Mouse (Mus musculus) embryo, embryonic 10.5 days (tissue): ENCODE measurements at regions not wholly inside any gene's neighbourhood (a gene's known extent, or its start where the extent isn't known, plus 50 kb on each side); places are given as distances from the start of the nearest gene placed in this dataset.

Experiments used
- DNase-seq: peaks from one replicate; pipeline ENCODE4 v3.0.0-alpha.2; 2015; ENCODE audit warnings: low spot score

DNA sequence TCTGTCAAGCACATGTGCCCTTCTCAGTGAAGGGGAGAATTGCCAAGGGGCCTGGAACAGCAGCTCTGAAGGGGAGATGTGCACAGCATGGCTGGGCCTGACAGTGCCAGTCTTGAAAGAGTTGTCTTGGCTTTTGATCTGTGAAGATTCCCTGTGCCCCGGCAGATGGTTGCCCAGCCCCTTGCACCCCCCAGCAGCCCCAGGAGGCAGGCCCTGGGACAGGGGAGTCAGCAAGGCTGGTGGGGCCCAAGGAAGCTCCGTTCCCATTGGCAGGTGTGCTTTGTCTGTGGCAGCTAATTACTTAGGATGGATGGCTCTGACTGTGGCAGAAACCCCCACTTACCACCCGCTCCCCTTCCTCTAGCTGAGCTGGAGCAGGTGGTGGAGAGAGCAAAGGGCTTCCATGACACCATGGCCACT, 58.6 kb downstream of the Tspan17 start:
- DNase-seq: no peak

GRCm38 (mm10) chr13:54851131-54851530, 62.0 kb downstream of the Tspan17 start:
- DNase-seq: no peak

GRCm38 (mm10) chr13:54855333-54856238, 66.4 kb downstream of the Tspan17 start:
- no peak for DNase-seq

GRCm38 (mm10) chr13:54862931-54863330, 73.8 kb downstream of the Tspan17 start:
- DNase-seq: no peak

GRCm38 (mm10) chr13:54864048-54864447, 74.9 kb downstream of the Tspan17 start:
- DNase-seq: peak; percentile 59

DNA sequence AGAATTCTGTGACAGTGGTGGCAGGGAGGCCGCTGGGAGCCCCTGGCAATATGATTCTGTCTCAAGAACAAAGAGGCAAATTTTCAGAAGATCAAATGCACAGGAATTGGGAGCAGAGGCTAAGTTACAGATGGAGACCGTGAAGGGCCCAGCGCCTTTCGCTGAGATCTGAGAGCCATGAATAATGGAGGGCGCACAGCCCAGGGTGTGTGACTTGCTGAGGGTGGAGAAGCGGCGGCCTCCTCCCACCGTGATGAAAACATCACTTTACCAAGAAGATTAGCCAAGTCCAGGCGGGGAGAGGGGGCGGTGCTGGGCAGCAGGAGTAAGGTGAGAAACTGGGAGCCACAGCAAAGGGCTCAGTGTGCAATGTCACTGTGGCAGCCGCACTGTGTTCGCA, 77.2 kb upstream of the Unc5a start:
- DNase-seq: no peak

- DNase-seq: no peak
These were observed 75.3 kb upstream of the Unc5a start for GRCm38 (mm10) chr13:54873882-54874281.

DNA sequence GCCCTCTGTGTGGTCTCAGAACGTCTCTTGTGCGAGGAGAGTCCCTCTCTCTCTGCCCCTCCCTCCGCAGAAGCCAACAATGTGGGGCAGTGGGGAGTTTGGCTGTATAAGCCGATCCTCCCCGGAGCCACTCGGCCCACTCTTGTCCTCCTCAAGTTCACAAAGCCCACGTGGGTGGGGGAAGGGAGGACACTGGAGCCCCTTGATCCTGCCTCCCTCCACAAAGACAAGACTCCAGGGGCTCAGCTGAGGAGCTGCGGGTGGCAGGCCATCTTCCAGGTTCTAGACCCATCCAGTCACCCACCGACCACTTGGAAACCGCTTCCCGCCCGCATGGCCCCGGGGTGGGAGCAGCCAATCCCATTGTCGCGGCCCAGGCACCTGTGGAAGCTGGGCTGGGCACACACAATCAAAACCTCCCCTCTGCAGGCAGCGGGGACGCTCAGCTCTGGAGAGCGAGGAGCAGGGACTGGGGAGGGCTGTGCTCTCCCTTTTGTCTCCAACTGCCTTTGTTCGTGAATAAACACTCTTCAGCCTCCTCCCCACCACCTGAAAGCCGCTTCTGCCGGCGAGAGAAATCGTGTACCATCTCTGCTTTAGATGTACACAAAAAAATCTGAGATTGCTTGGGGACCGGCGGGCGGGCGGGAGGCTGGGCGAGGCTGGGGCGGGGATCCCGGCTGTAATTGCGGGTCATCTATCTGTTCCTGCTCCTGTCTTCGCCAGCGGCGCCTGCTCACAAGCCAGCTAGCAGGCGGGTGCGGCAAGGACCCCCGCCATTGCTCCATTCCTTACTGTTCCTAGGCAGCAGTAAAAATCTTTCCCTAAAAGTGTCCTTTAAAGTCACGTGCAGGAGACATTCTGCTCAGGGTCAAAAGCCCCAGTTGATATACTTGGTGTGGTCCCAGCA, 74.7 kb upstream of the Unc5a start:
- peak; percentile 65 for DNase-seq

DNA sequence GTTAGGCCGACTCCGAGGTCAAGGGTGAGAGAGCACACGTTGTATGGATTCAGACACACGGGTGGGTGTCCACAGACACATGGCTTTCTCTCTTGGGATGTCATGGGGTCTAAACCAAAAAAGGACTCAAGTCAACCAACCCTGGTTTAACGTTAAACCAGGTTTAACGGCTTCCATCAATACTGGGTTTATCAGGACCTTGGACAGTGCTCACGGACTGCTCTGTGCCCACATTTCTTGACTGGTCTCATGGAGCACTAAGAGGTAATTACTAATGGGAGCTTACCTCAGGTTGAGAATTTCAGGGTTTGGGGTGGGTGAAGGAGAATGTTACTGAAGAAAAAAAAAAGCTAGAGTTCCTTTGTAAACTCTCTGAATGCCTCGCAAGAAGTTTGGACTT, 72.7 kb upstream of the Unc5a start:
- DNase-seq: peak; percentile 75

GRCm38 (mm10) chr13:54877656-54878055, 71.6 kb upstream of the Unc5a start:
- DNase-seq: no peak

DNA sequence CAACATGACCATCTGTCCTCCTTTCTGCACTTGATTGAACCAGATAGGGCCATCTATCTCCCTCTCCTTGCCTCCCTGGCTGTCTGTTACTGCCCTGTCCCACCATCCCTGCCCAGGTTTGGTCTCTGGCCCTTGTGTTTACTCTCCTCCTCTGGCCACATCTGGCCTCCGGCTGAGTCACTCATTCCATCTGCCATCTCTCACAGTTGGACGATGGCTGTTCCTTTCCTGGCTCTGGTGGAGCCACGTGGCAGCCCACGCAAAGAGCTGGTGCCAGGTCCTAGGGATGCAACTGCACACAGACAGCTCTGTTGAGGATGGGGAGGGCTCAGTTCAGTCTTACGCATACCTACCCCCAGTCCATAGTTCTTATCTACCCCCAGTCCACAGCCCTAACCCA, 69.9 kb upstream of the Unc5a start:
- DNase-seq: no peak

DNA sequence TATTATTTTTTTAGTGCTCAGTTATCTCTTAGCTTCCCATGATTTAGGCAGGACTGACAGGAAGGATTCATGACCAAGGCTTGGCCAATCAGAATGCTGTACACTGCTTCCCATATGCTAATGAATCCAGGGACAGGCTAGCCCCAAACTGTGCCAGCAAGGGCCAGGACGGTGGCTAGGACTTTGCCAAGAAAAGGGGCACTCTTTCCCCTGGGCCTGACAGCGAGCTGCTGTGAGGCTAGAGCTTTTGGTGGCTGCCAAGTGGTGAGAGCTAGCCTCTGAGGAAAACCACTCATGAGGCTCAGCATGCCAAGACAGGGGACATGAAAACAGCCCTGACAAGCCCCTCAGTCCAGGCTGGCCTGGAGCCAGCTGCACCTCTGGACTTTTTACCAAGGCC, 69.0 kb upstream of the Unc5a start:
- no peak for DNase-seq

GRCm38 (mm10) chr13:54882781-54883180, 66.4 kb upstream of the Unc5a start:
- no peak for DNase-seq

DNA sequence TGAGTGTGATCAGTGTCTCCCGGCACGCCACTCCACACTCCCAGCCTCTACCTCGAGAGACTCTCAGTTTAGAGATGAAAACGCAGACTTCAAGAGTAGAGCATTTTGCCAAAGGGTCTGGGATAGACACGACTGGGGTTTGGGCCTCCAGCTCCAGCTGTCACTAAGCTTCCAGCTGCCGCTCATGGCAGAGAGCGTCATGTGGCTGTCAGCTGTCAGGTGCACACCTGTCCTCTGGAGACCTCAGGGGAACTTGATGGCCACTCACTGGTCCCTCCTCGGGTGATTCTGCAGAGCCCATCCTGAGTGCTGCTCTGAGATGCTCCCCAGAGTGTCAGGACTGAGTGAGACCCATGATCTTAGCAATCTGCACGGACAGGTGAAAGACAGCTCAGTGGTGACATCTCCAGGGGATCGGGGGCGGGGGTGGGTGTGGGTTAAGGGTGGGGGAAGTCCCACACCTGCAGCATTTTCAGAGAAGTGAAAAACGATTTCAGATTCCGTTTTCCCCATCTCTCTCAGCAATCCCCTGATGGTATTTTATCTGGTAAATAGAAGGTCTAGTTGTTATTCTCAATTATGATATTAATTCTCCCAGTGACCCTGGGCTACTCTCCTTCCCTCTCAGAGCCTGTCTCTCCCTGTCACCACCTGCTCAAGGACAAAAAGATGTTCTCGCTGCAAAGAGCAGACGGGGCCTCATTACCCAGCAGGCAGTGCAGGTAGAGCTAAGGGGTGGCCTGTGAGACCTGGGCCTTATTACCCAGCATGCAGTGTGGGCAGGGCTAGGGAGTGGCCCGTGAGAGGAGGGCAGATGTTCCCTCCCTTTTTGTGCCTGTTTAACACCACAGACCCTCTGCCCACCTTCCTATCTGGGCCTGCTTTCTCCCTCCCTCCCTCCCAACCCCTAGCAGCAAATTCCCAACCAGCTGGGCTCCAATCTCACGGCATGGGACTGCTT, 65.2 kb upstream of the Unc5a start:
- no peak for DNase-seq

- DNase-seq: no peak
These were observed 64.3 kb upstream of the Unc5a start for GRCm38 (mm10) chr13:54884709-54885460.

DNA sequence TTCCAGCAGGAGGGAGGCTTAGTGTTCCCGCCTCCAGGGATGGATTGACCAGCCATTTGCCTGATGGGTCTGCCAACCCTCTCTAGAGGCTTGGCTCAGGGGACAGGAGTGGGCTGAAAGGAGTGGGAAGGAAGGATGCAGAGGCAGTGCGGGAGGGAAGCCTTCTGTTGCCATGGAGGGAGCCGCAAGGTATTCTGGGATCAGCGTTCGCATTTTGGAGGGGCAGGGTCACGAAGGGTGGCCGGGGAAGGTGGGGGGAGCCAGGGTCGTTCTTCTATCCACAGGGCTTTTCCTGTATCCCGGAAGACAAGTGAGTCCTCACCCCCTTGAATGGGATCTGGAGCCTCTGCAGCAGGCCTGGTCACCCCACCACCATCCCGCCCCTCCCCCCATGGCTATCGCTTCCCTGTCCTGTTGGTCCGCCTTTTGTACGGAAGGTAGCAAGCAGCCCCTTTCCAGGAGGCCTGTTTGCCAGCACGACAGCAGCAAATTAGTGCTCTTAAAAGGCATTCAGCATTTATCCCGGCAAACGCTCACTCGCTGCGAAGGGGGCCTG, 61.8 kb upstream of the Unc5a start:
- peak; percentile 53 for DNase-seq

GRCm38 (mm10) chr13:54888021-54888420, 61.2 kb upstream of the Unc5a start:
- DNase-seq: no peak

GRCm38 (mm10) chr13:54889684-54890399, 59.4 kb upstream of the Unc5a start:
- no peak for DNase-seq

- no peak for DNase-seq
These were observed 56.6 kb upstream of the Unc5a start for GRCm38 (mm10) chr13:54892572-54892971.

DNA sequence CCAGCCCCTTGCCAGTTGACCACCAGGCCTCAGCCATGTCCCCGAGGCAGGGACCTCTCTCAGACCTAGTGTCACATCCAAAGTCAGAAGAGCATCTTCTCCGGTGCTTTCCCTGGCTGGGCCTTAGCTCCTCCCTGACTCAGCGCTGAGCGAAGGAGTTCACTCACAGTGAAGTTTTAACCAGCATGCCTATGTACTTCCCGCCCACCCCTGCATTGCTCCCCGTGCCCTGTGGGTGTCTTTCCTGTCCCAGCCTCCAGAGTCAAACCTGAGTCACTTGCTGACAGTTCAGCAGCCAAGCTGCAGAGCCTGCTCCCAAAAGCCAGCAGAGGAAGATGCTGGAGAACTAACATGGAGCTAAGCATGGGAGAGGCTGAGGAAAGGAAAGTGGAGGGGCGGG, 55.6 kb upstream of the Unc5a start:
- no peak for DNase-seq
